Mouse (Mus musculus): ENCODE results near the gene Cartpt. TPM values are rescaled to one million over a fixed set of nuclear protein-coding genes. Genes with fewer than 3 reads are reported as not detected.
A peak's percentile ranks its signal among the peaks of the same experiment; 100 is the strongest.
"Not testable (repeated sequence)": the region's sequence is repeated elsewhere in the genome, so short reads cannot be mapped to it uniquely, and the experiment has no call there.

Cartpt gene
- polyA plus RNA-seq, 1 experiment from 2014 or later = 1.8 TPM

GRCm38 (mm10) chr13:99926249-99926648, 25.4 kb upstream of the Cartpt start:
- 41% methylated on average over 5 of the region's 5 CpGs for WGBS
- H3K4me3 ChIP-seq (ENCODE audit: low read depth, low read length) = no peak overlapping the region
- H3K4me2 ChIP-seq (ENCODE audit: low read depth, low read length, severe bottlenecking) = no peak overlapping the region
- DNase-seq (ENCODE audit: low spot score) (no peak), ATAC-seq (replicated peaks; ENCODE audit: low FRiP score) (0 out of 2 replicates have a peak, but pooled peaks have one; percentile 30)
- H3K9ac ChIP-seq (ENCODE audit: low read length) = no peak overlapping the region
- H3K4me1 ChIP-seq (replicated peaks; ENCODE audit: control insufficient read depth, insufficient read depth, low read length) = no peaks in the 10 kb centered on the region
- H3K36me3 ChIP-seq (ENCODE audit: control insufficient read depth, insufficient read depth, low read length) = no peaks in the 10 kb centered on the region
- H3K27ac ChIP-seq (ENCODE audit: low read depth, low read length) = no peak overlapping the region
- no peaks in the 10 kb centered on the region for H3K9me3 ChIP-seq (ENCODE audit: control insufficient read depth, low read length)
- no peaks in the 10 kb centered on the region for H3K27me3 ChIP-seq (ENCODE audit: control insufficient read depth, insufficient read depth, low read length)

GRCm38 (mm10) chr13:99915632-99916031, 14.7 kb upstream of the Cartpt start:
- Histone ChIP-seq H3K27ac (ENCODE audit: low read depth, low read length) (no peak overlapping the region), H3K4me1 (replicated peaks; ENCODE audit: control insufficient read depth, insufficient read depth, low read length) (no peaks in the 10 kb centered on the region), H3K9me3 (ENCODE audit: control insufficient read depth, low read length) (no peaks in the 10 kb centered on the region), H3K9ac (ENCODE audit: low read length) (no peak overlapping the region), H3K4me2 (ENCODE audit: low read depth, low read length, severe bottlenecking) (no peak overlapping the region), H3K36me3 (ENCODE audit: control insufficient read depth, insufficient read depth, low read length) (no peaks in the 10 kb centered on the region), H3K4me3 (ENCODE audit: low read depth, low read length) (no peak overlapping the region), H3K27me3 (ENCODE audit: control insufficient read depth, insufficient read depth, low read length) (no peaks in the 10 kb centered on the region)
- DNase-seq (ENCODE audit: low spot score) = no peak
- WGBS = 87% methylated on average over 5 of the region's 5 CpGs
- no peak for ATAC-seq (replicated peaks; ENCODE audit: low FRiP score)

GRCm38 (mm10) chr13:99900557-99900892, 366 bp downstream of the Cartpt start:
- Histone ChIP-seq H3K27ac (ENCODE audit: low read depth, low read length) (no peak overlapping the region), H3K9me3 (ENCODE audit: control insufficient read depth, low read length) (no peaks in the 10 kb centered on the region), H3K36me3 (ENCODE audit: control insufficient read depth, insufficient read depth, low read length) (no peaks in the 10 kb centered on the region), H3K4me3 (ENCODE audit: low read depth, low read length) (peak overlapping the region; percentile 27), H3K27me3 (ENCODE audit: control insufficient read depth, insufficient read depth, low read length) (peaks cover 24% of the 10 kb centered on the region), H3K9ac (ENCODE audit: low read length) (peak overlapping the region; percentile 16; the same call in 1 of the 2 replicates), H3K4me1 (replicated peaks; ENCODE audit: control insufficient read depth, insufficient read depth, low read length) (peaks cover 2% of the 10 kb centered on the region; the same call in 1 of the 2 replicates), H3K4me2 (ENCODE audit: low read depth, low read length, severe bottlenecking) (peak overlapping the region; percentile 56)
- ATAC-seq (replicated peaks; ENCODE audit: low FRiP score) (no peak; the same call in 1 of the 2 replicates), DNase-seq (ENCODE audit: low spot score) (peak; percentile 86)
- under 1% methylated on average over 28 of the region's 30 CpGs for WGBS

DNA sequence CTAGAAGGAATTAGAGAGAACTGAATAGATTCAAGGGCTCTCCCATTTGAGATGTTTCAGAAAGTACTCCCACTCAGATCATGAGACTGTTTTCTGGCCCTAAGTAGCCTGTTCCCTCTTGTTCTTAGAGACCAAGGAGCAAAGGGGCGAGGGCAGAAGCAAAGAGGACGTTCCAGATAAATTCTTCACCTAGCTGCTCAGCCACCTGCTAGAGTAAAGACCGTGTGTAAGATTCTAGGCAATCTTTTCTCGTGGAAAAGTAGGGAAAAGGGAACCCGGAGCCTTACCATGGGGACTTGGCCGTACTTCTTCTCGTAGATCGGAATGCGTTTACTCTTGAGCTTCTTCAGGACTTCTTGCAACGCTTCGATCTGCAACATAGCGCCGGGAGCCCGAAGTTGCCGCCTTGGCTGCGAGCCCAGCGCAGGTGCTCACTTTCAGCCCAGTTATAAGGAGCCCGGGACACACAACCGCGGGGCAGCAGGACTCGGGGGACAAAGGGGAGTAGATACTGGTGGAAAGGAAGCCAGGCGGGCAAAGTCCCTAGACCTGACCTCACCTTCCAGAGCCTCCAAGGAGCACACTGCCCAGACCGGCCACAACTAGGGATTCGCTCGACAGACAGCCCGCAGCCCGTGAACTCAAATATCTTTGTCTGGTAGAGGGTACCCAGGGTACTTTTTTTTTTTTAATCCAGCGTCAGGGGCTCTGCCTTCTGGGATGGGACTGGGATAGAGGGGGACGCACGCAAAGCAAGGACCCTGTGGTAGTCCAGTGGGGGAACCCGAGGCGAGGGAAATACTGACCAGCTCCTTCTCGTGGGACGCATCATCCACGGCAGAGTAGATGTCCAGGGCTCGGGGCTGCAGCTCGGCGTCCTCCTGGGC, 978 bp downstream of the Cartpt start:
- peak; percentile 51 for DNase-seq (ENCODE audit: low spot score)
- peak overlapping the region; percentile 56 for H3K4me2 ChIP-seq (ENCODE audit: low read depth, low read length, severe bottlenecking)
- ATAC-seq (replicated peaks; ENCODE audit: low FRiP score) = no peak
- H3K9ac ChIP-seq (ENCODE audit: low read length) = peak overlapping the region; percentile 16; the same call in 1 of the 2 replicates
- peak overlapping the region; percentile 27 for H3K4me3 ChIP-seq (ENCODE audit: low read depth, low read length)
- H3K36me3 ChIP-seq (ENCODE audit: control insufficient read depth, insufficient read depth, low read length) = no peaks in the 10 kb centered on the region
- peaks cover 2% of the 10 kb centered on the region; the same call in 1 of the 2 replicates for H3K4me1 ChIP-seq (replicated peaks; ENCODE audit: control insufficient read depth, insufficient read depth, low read length)
- peaks cover 24% of the 10 kb centered on the region for H3K27me3 ChIP-seq (ENCODE audit: control insufficient read depth, insufficient read depth, low read length)
- 5% methylated on average over 38 of the region's 38 CpGs for WGBS
- no peaks in the 10 kb centered on the region for H3K9me3 ChIP-seq (ENCODE audit: control insufficient read depth, low read length)
- no peak overlapping the region for H3K27ac ChIP-seq (ENCODE audit: low read depth, low read length)

DNA sequence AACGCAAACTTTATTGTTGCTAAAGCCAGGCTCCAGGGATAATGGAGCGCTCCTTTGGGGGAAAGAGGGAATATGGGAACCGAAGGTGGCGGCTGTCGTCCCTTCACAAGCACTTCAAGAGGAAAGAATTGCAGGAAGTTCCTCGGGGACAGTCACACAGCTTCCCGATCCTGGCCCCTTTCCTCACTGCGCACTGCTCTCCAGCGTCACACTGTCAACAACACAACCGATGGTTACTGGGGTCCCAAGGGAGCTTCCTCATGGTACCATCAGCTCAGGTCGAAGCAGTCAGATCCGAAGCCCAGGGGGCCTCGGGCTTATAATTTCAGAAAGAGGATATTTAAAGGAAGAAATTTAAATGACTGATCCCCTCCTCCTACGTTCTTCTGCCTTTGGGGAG, 2.1 kb downstream of the Cartpt start:
- WGBS = 26% methylated on average over 14 of the region's 14 CpGs
- H3K9ac ChIP-seq (ENCODE audit: low read length) = no peak overlapping the region
- no peak overlapping the region for H3K4me3 ChIP-seq (ENCODE audit: low read depth, low read length)
- no peak overlapping the region for H3K27ac ChIP-seq (ENCODE audit: low read depth, low read length)
- H3K36me3 ChIP-seq (ENCODE audit: control insufficient read depth, insufficient read depth, low read length) = no peaks in the 10 kb centered on the region
- peaks cover 2% of the 10 kb centered on the region; the same call in 1 of the 2 replicates for H3K4me1 ChIP-seq (replicated peaks; ENCODE audit: control insufficient read depth, insufficient read depth, low read length)
- DNase-seq (ENCODE audit: low spot score) (no peak), ATAC-seq (replicated peaks; ENCODE audit: low FRiP score) (no peak)
- H3K4me2 ChIP-seq (ENCODE audit: low read depth, low read length, severe bottlenecking) = no peak overlapping the region
- no peaks in the 10 kb centered on the region for H3K9me3 ChIP-seq (ENCODE audit: control insufficient read depth, low read length)
- H3K27me3 ChIP-seq (ENCODE audit: control insufficient read depth, insufficient read depth, low read length) = peaks cover 24% of the 10 kb centered on the region

GRCm38 (mm10) chr13:99885636-99886035, 15.3 kb downstream of the Cartpt start:
- H3K27ac ChIP-seq (ENCODE audit: low read depth, low read length) = no peak overlapping the region
- H3K9me3 ChIP-seq (ENCODE audit: control insufficient read depth, low read length) = no peaks in the 10 kb centered on the region
- H3K27me3 ChIP-seq (ENCODE audit: control insufficient read depth, insufficient read depth, low read length) = no peaks in the 10 kb centered on the region
- DNase-seq (ENCODE audit: low spot score) (no peak), ATAC-seq (replicated peaks; ENCODE audit: low FRiP score) (no peak)
- H3K4me2 ChIP-seq (ENCODE audit: low read depth, low read length, severe bottlenecking) = no peak overlapping the region
- no peaks in the 10 kb centered on the region for H3K36me3 ChIP-seq (ENCODE audit: control insufficient read depth, insufficient read depth, low read length)
- WGBS = 66% methylated on average over 6 of the region's 6 CpGs
- no peak overlapping the region for H3K9ac ChIP-seq (ENCODE audit: low read length)
- no peak overlapping the region for H3K4me3 ChIP-seq (ENCODE audit: low read depth, low read length)
- no peaks in the 10 kb centered on the region for H3K4me1 ChIP-seq (replicated peaks; ENCODE audit: control insufficient read depth, insufficient read depth, low read length)

DNA sequence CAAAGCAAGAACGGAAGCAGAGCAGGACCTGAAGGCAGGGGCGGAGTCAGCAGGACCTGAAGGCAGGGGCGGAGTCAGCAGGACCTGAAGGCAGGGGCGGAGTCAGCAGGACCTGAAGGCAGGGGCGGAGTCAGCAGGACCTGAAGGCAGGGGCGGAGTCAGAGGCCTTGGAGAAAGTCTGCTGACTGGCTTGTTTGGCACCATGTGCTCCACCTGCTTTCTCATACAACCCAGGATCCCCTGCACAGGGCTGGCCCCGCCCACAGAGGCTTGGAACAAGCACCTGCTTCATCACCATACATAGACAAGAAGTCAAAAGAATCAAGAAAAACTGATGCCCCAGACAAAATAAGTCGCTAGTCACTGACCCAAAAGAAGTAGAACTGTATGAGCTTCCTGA, 19.1 kb downstream of the Cartpt start:
- H3K27me3 ChIP-seq (ENCODE audit: control insufficient read depth, insufficient read depth, low read length); ATAC-seq (replicated peaks; ENCODE audit: low FRiP score); H3K4me2 ChIP-seq (ENCODE audit: low read depth, low read length, severe bottlenecking); H3K4me1 ChIP-seq (replicated peaks; ENCODE audit: control insufficient read depth, insufficient read depth, low read length); DNase-seq (ENCODE audit: low spot score); H3K9me3 ChIP-seq (ENCODE audit: control insufficient read depth, low read length); H3K9ac ChIP-seq (ENCODE audit: low read length); H3K27ac ChIP-seq (ENCODE audit: low read depth, low read length); H3K36me3 ChIP-seq (ENCODE audit: control insufficient read depth, insufficient read depth, low read length); H3K4me3 ChIP-seq (ENCODE audit: low read depth, low read length): not testable (repeated sequence)
- 79% methylated on average over 8 of the region's 8 CpGs for WGBS

- H3K4me2 ChIP-seq (ENCODE audit: low read depth, low read length, severe bottlenecking) = no peak overlapping the region
- 83% methylated on average over 10 of the region's 10 CpGs for WGBS
- ATAC-seq (replicated peaks; ENCODE audit: low FRiP score) (no peak), DNase-seq (ENCODE audit: low spot score) (no peak)
- H3K27me3 ChIP-seq (ENCODE audit: control insufficient read depth, insufficient read depth, low read length) = no peaks in the 10 kb centered on the region
- no peak overlapping the region for H3K9ac ChIP-seq (ENCODE audit: low read length)
- H3K9me3 ChIP-seq (ENCODE audit: control insufficient read depth, low read length) = no peaks in the 10 kb centered on the region
- H3K27ac ChIP-seq (ENCODE audit: low read depth, low read length) = no peak overlapping the region
- no peaks in the 10 kb centered on the region for H3K36me3 ChIP-seq (ENCODE audit: control insufficient read depth, insufficient read depth, low read length)
- no peak overlapping the region for H3K4me3 ChIP-seq (ENCODE audit: low read depth, low read length)
- no peaks in the 10 kb centered on the region for H3K4me1 ChIP-seq (replicated peaks; ENCODE audit: control insufficient read depth, insufficient read depth, low read length)
These were observed 21.2 kb downstream of the Cartpt start for GRCm38 (mm10) chr13:99879696-99880095.

DNA sequence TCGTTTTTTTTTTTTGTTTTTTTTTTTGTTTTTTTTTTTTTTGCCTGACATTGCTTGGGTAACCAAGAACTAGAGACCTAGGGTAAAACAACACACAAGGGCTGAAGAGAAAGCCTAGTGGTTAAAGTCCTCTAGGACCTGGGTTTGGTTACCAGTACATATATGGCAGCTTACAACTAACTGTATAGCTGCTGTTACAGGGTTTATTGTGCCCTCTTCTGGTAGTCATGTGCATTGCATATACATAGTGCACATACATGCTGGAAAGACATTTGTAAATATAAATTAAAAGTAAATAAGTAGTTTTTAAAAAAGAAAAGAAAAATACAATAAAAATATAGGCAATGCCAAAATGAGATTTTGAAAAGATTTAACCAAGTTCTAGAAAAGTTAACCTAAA, 28.8 kb downstream of the Cartpt start:
- no peaks in the 10 kb centered on the region for H3K4me1 ChIP-seq (replicated peaks; ENCODE audit: control insufficient read depth, insufficient read depth, low read length)
- H3K9ac ChIP-seq (ENCODE audit: low read length) = no peak overlapping the region
- no peak overlapping the region for H3K27ac ChIP-seq (ENCODE audit: low read depth, low read length)
- H3K9me3 ChIP-seq (ENCODE audit: control insufficient read depth, low read length) = peaks cover 5% of the 10 kb centered on the region
- DNase-seq (ENCODE audit: low spot score) (no peak), ATAC-seq (replicated peaks; ENCODE audit: low FRiP score) (no peak)
- no peaks in the 10 kb centered on the region for H3K27me3 ChIP-seq (ENCODE audit: control insufficient read depth, insufficient read depth, low read length)
- H3K4me3 ChIP-seq (ENCODE audit: low read depth, low read length) = no peak overlapping the region
- H3K36me3 ChIP-seq (ENCODE audit: control insufficient read depth, insufficient read depth, low read length) = no peaks in the 10 kb centered on the region
- 64% methylated on average over 1 of the region's 1 CpGs for WGBS
- no peak overlapping the region for H3K4me2 ChIP-seq (ENCODE audit: low read depth, low read length, severe bottlenecking)
